Mouse (Mus musculus) midbrain, embryonic 11.5 days (tissue): ENCODE measurements at regions not wholly inside any gene's neighbourhood (a gene's known extent, or its start where the extent isn't known, plus 50 kb on each side); places are given as distances from the start of the nearest gene placed in this dataset.

Experiments
- ATAC-seq: fragments of 200-750 bp; cut with Nextera tagmentation; 2 replicates; pipeline ENCODE4 v1.8.0; 2017; ENCODE audit warnings: moderate TSS enrichment, moderate library complexity; ENCODE audit not compliant: low FRiP score
- DNase-seq: peaks from one replicate; pipeline ENCODE4 v3.0.0; 2015; ENCODE audit warnings: low spot score; ENCODE audit errors: missing footprints
- H3K27ac ChIP-seq: fragments of 300-500 bp; sonication (generic); 2 replicates; pipeline ENCODE4 v1.5.1; 2014; ENCODE audit warnings: low read depth, low read length
- H3K27me3 ChIP-seq: fragments of 300-500 bp; sonication (generic); 2 replicates; pipeline ENCODE4 v1.6.1; 2014; ENCODE audit warnings: mild to moderate bottlenecking, low read length, moderate library complexity, mixed read lengths; ENCODE audit not compliant: control insufficient read depth, insufficient read depth
- H3K36me3 ChIP-seq: fragments of 300-500 bp; sonication (generic); 2 replicates; pipeline ENCODE4 v1.6.1; 2014; ENCODE audit warnings: mild to moderate bottlenecking, low read length, moderate library complexity, mixed read lengths; ENCODE audit not compliant: control insufficient read depth, insufficient read depth
- H3K4me1 ChIP-seq: fragments of 300-500 bp; sonication (generic); 2 replicates; pipeline ENCODE4 v1.6.1; 2014; ENCODE audit warnings: low read length; ENCODE audit not compliant: control insufficient read depth, insufficient read depth
- H3K4me2 ChIP-seq: fragments of 300-500 bp; sonication (generic); 2 replicates; pipeline ENCODE4 v1.6.1; 2014; ENCODE audit warnings: mild to moderate bottlenecking, moderate library complexity
- H3K4me3 ChIP-seq: fragments of 300-500 bp; sonication (generic); 2 replicates; pipeline ENCODE4 v1.5.1; 2014; ENCODE audit warnings: low read depth, low read length
- H3K9ac ChIP-seq: fragments of 300-500 bp; sonication (generic); 2 replicates; pipeline ENCODE4 v1.6.1; 2014; ENCODE audit warnings: low read length
- H3K9me3 ChIP-seq: fragments of 300-500 bp; sonication (generic); 2 replicates; pipeline ENCODE4 v1.6.1; 2016; ENCODE audit warnings: low read length; ENCODE audit not compliant: control insufficient read depth
- WGBS: fragments of 180-500 bp; shearing (Covaris S2); extraction: QIAGEN DNeasy Blood & Tissue Kit; methylation state at CpG from one replicate; pipeline ENCODE4 v1.1.7; 2014; 5-methylcytosine and 5-hydroxymethylcytosine counted together

GRCm38 (mm10) chr12:71440863-71441262 lies 131.2 kb downstream of the Dact1 start:
- H3K36me3 ChIP-seq = no peaks in the 10 kb centered on the region
- H3K27me3 ChIP-seq = no peaks in the 10 kb centered on the region
- ATAC-seq (no peak), DNase-seq (no peak)
- H3K4me1 ChIP-seq = no peaks in the 10 kb centered on the region
- no peak overlapping the region for H3K4me2 ChIP-seq
- no peak overlapping the region for H3K27ac ChIP-seq
- WGBS = 90% methylated on average over 3 of the region's 3 CpGs
- no peak overlapping the region for H3K4me3 ChIP-seq
- H3K9me3 ChIP-seq = no peaks in the 10 kb centered on the region
- no peak overlapping the region for H3K9ac ChIP-seq

- 94% methylated on average over 5 of the region's 5 CpGs for WGBS
- Histone ChIP-seq H3K27ac (no peak overlapping the region), H3K4me2 (no peak overlapping the region), H3K27me3 (no peaks in the 10 kb centered on the region), H3K4me1 (no peaks in the 10 kb centered on the region), H3K36me3 (no peaks in the 10 kb centered on the region), H3K4me3 (no peak overlapping the region), H3K9ac (no peak overlapping the region), H3K9me3 (no peaks in the 10 kb centered on the region)
- ATAC-seq (no peak), DNase-seq (no peak)
Observed at GRCm38 (mm10) chr12:71441272-71441671, 131.6 kb downstream of the Dact1 start.

GRCm38 (mm10) chr12:71446177-71446891 lies 136.7 kb downstream of the Dact1 start:
- no peak overlapping the region for H3K9ac ChIP-seq
- no peak overlapping the region for H3K4me3 ChIP-seq
- no peak overlapping the region for H3K27ac ChIP-seq
- H3K27me3 ChIP-seq = no peaks in the 10 kb centered on the region
- 79% methylated on average over 8 of the region's 8 CpGs for WGBS
- DNase-seq (no peak), ATAC-seq (no peak)
- no peak overlapping the region for H3K4me2 ChIP-seq
- H3K36me3 ChIP-seq = no peaks in the 10 kb centered on the region
- no peaks in the 10 kb centered on the region for H3K9me3 ChIP-seq
- no peaks in the 10 kb centered on the region for H3K4me1 ChIP-seq

GRCm38 (mm10) chr12:71446892-71447268 lies 137.2 kb downstream of the Dact1 start:
- no peaks in the 10 kb centered on the region for H3K4me1 ChIP-seq
- no peak overlapping the region for H3K4me3 ChIP-seq
- H3K4me2 ChIP-seq = no peak overlapping the region
- 41% methylated on average over 7 of the region's 7 CpGs for WGBS
- no peak for DNase-seq
- ATAC-seq = no peak
- no peaks in the 10 kb centered on the region for H3K9me3 ChIP-seq
- H3K36me3 ChIP-seq = no peaks in the 10 kb centered on the region
- no peak overlapping the region for H3K27ac ChIP-seq
- no peaks in the 10 kb centered on the region for H3K27me3 ChIP-seq
- H3K9ac ChIP-seq = no peak overlapping the region

GRCm38 (mm10) chr12:71449032-71449431 lies 139.3 kb downstream of the Dact1 start:
- Histone ChIP-seq H3K36me3 (no peaks in the 10 kb centered on the region), H3K27me3 (no peaks in the 10 kb centered on the region), H3K4me2 (no peak overlapping the region), H3K9ac (no peak overlapping the region), H3K4me3 (no peak overlapping the region), H3K27ac (no peak overlapping the region), H3K4me1 (no peaks in the 10 kb centered on the region), H3K9me3 (no peaks in the 10 kb centered on the region)
- ATAC-seq (no peak), DNase-seq (no peak)
- WGBS = 70% methylated on average over 3 of the region's 3 CpGs

GRCm38 (mm10) chr12:71450128-71450527 lies 140.4 kb downstream of the Dact1 start:
- Histone ChIP-seq H3K27ac (no peak overlapping the region), H3K9ac (no peak overlapping the region), H3K4me2 (no peak overlapping the region), H3K4me3 (no peak overlapping the region), H3K4me1 (no peaks in the 10 kb centered on the region), H3K27me3 (no peaks in the 10 kb centered on the region), H3K36me3 (no peaks in the 10 kb centered on the region), H3K9me3 (no peaks in the 10 kb centered on the region)
- no peak for ATAC-seq
- WGBS = 68% methylated on average over 4 of the region's 4 CpGs
- DNase-seq = no peak

- 79% methylated on average over 14 of the region's 14 CpGs for WGBS
- Histone ChIP-seq H3K9me3 (no peaks in the 10 kb centered on the region), H3K36me3 (no peaks in the 10 kb centered on the region), H3K4me2 (no peak overlapping the region), H3K27ac (no peak overlapping the region), H3K9ac (no peak overlapping the region), H3K4me3 (no peak overlapping the region), H3K27me3 (no peaks in the 10 kb centered on the region), H3K4me1 (no peaks in the 10 kb centered on the region)
- ATAC-seq (no peak), DNase-seq (no peak)
Observed at GRCm38 (mm10) chr12:71450680-71451463, 141.2 kb downstream of the Dact1 start.

- no peak overlapping the region for H3K9ac ChIP-seq
- ATAC-seq (no peak), DNase-seq (no peak)
- no peak overlapping the region for H3K4me2 ChIP-seq
- H3K4me3 ChIP-seq = no peak overlapping the region
- no peak overlapping the region for H3K27ac ChIP-seq
- H3K36me3 ChIP-seq = no peaks in the 10 kb centered on the region
- H3K27me3 ChIP-seq = no peaks in the 10 kb centered on the region
- H3K4me1 ChIP-seq = no peaks in the 10 kb centered on the region; the same call in 1 of the 2 replicates
- 86% methylated on average over 6 of the region's 6 CpGs for WGBS
- no peaks in the 10 kb centered on the region for H3K9me3 ChIP-seq
Observed at GRCm38 (mm10) chr12:71456900-71457299, 147.2 kb downstream of the Dact1 start.

GRCm38 (mm10) chr12:71458559-71459176 lies 149.0 kb downstream of the Dact1 start:
- ATAC-seq = no peak
- Histone ChIP-seq H3K4me2 (no peak overlapping the region), H3K4me3 (no peak overlapping the region), H3K9ac (no peak overlapping the region), H3K27me3 (no peaks in the 10 kb centered on the region), H3K9me3 (no peaks in the 10 kb centered on the region), H3K36me3 (no peaks in the 10 kb centered on the region), H3K27ac (no peak overlapping the region), H3K4me1 (no peaks in the 10 kb centered on the region; the same call in 1 of the 2 replicates)
- no peak for DNase-seq
- 77% methylated on average over 12 of the region's 12 CpGs for WGBS
